Mouse (Mus musculus) intestine, embryonic 14.5 days (tissue): Measurements from ENCODE around the gene Wnk1. TPM values are rescaled to one million over a fixed set of nuclear protein-coding genes. Genes with fewer than 3 reads are reported as not detected.
A peak's percentile ranks its signal among the peaks of the same experiment; 100 is the strongest.

ENCODE experiments used
- ATAC-seq: fragments of 200-750 bp; cut with Nextera tagmentation; replicated peaks from 2 replicates; pipeline ENCODE4 v1.8.0; 2017; ENCODE audit warnings: low read depth, moderate number of reproducible peaks, moderate TSS enrichment, moderate library complexity; ENCODE audit not compliant: low FRiP score, low TSS enrichment
- DNase-seq: peaks from one replicate; pipeline ENCODE4 v3.0.0-alpha.2; 2018; ENCODE audit warnings: low spot score
- H3K27ac ChIP-seq: fragments of 300-500 bp; sonication (generic); 2 replicates; pipeline ENCODE4 v1.5.1; 2014; ENCODE audit warnings: low read depth, mild to moderate bottlenecking, control low read depth
- H3K27me3 ChIP-seq: fragments of 300-500 bp; sonication (generic); replicated peaks from 2 replicates; pipeline ENCODE4 v1.6.1; 2014; ENCODE audit warnings: low read length, control low read depth; ENCODE audit not compliant: control insufficient read depth, insufficient read depth
- H3K36me3 ChIP-seq: fragments of 300-500 bp; sonication (generic); 2 replicates; pipeline ENCODE4 v1.6.1; 2014; ENCODE audit warnings: low read length, control low read depth; ENCODE audit not compliant: control insufficient read depth, insufficient read depth
- H3K4me1 ChIP-seq: fragments of 300-500 bp; sonication (generic); replicated peaks from 2 replicates; pipeline ENCODE4 v1.6.1; 2014; ENCODE audit warnings: low read length, control low read depth, mixed read lengths; ENCODE audit not compliant: control insufficient read depth, insufficient read depth
- H3K4me2 ChIP-seq: fragments of 300-500 bp; sonication (generic); 2 replicates; pipeline ENCODE4 v1.6.1; 2014; ENCODE audit warnings: low read length
- H3K4me3 ChIP-seq: fragments of 300-500 bp; sonication (generic); 2 replicates; pipeline ENCODE4 v1.5.1; 2014; ENCODE audit warnings: low read depth, low read length, control low read depth, mixed read lengths
- H3K9ac ChIP-seq: fragments of 300-500 bp; sonication (generic); 2 replicates; pipeline ENCODE4 v1.6.1; 2014; ENCODE audit warnings: mild to moderate bottlenecking, low read length
- H3K9me3 ChIP-seq: fragments of 300-500 bp; sonication (generic); 2 replicates; pipeline ENCODE4 v1.6.1; 2016; ENCODE audit warnings: low read length, control low read depth; ENCODE audit not compliant: control insufficient read depth
- WGBS: fragments of 180-500 bp; shearing (Covaris S2); extraction: QIAGEN DNeasy Blood & Tissue Kit; methylation state at CpG from one replicate; pipeline ENCODE4 v1.1.7; 2014; 5-methylcytosine and 5-hydroxymethylcytosine counted together
- microRNA counts: library from miRNA; unstranded; fragments of <30 nt; microRNA quantifications from one replicate; lab custom pipeline; 2016
- microRNA-seq: library from miRNA; unstranded; fragments of <30 nt; microRNA quantifications from one replicate; pipeline ENCODE4, GENCODE M21; 2016
- polyA plus RNA-seq: library from polyadenylated mRNA; unstranded; fragments of >200 nt; fragmentation: Nextera tagmentation; extraction: Ambion mirVana; gene quantifications from 2 replicates; pipeline ENCODE4 v1.2.1, GENCODE M21; 2014

Gene Wnk1
- polyA plus RNA-seq, 1 experiment from 2014 or later: 59.9 TPM

GRCm38 (mm10) chr6:119903081-119903789 is 135.2 kb downstream of the Wnk1 start:
- Histone ChIP-seq H3K27me3 (no peaks in the 10 kb centered on the region), H3K36me3 (no peaks in the 10 kb centered on the region), H3K4me1 (peaks cover 6% of the 10 kb centered on the region; the same call in 1 of the 2 replicates), H3K9me3 (no peaks in the 10 kb centered on the region), H3K4me2 (peak overlapping the region; percentile 84), H3K27ac (peak overlapping the region; percentile 94; the same call in 1 of the 2 replicates), H3K4me3 (peak overlapping the region; percentile 92), H3K9ac (peak overlapping the region; percentile 95)
- DNase-seq (no peak), ATAC-seq (peak; percentile 3; the same call in 1 of the 2 replicates)
- WGBS: 17% methylated on average over 15 of the region's 15 CpGs

DNA sequence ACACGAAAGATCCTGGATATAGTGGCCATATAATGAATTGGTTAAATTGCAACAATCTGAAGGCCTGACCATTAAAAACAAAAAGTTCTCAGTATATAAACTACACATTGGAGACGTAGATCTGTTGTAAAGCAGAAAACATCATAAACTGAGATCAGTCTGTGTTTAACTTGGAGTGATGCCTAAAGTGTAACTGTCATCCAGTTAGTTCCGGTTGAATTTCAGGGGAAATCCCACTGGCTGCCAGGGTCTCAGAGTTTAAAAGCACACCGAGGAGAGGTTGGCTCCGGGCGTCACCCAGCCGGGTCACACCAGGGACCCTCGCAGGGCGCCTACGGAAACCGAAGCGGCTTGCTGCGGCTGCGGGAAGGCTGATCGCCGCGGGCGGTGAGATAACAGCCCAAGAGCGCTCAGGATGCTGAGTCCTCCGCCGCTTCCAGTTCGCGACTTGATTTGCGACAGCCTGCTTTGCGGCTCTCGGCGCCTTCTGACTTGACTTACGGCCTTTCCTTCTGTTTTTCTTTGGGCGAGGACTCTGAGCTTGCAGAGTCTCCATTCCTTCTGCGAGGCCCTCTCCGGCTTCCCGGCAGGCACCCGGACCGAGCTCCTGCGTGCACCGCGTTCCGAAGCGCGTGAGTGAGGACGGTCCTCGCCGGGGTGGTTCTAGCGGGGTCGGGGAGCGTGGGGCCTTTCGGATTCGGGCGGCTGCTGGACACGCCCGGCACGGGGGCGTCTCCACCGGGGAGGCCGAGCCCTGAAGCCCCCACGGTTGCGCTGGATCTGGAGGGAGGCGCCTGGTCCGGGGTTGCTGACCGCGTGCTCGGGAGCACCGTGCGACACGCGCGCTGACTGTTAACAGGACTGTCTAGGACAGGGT is 136.0 kb downstream of the Wnk1 start, which contains the start of gene Rad52:
Rad52 (plus strand) TSS at position 495 of the 877 bp plus-strand sequence.
- Histone ChIP-seq H3K9me3 (no peaks in the 10 kb centered on the region), H3K9ac (peak within 1 kb of the TSS; percentile 95), H3K4me1 (peaks cover 6% of the 10 kb centered on the region; the same call in 1 of the 2 replicates), H3K4me2 (peak within 1 kb of the TSS; percentile 84), H3K27me3 (no peaks in the 10 kb centered on the region), H3K4me3 (peak within 1 kb of the TSS; percentile 92), H3K27ac (peak within 1 kb of the TSS; percentile 94), H3K36me3 (no peaks in the 10 kb centered on the region)
- DNase-seq (peak; percentile 91), ATAC-seq (peak; percentile 86)
- 1% methylated on average over 67 of the region's 67 CpGs for WGBS

- H3K9ac ChIP-seq: no peak overlapping the region
- H3K9me3 ChIP-seq: no peaks in the 10 kb centered on the region
- WGBS: 78% methylated on average over 7 of the region's 7 CpGs
- no peaks in the 10 kb centered on the region for H3K27me3 ChIP-seq
- ATAC-seq (no peak), DNase-seq (no peak)
- H3K4me1 ChIP-seq: no peaks in the 10 kb centered on the region
- no peak overlapping the region for H3K4me2 ChIP-seq
- no peaks in the 10 kb centered on the region for H3K36me3 ChIP-seq
- H3K27ac ChIP-seq: no peak overlapping the region
- no peak overlapping the region for H3K4me3 ChIP-seq
These were observed 145.8 kb downstream of the Wnk1 start for GRCm38 (mm10) chr6:119892711-119893110.

- no peak overlapping the region for H3K4me3 ChIP-seq
- no peaks in the 10 kb centered on the region for H3K36me3 ChIP-seq
- ATAC-seq (no peak), DNase-seq (no peak)
- H3K4me2 ChIP-seq: no peak overlapping the region
- H3K4me1 ChIP-seq: no peaks in the 10 kb centered on the region
- H3K9ac ChIP-seq: no peak overlapping the region
- no peak overlapping the region for H3K27ac ChIP-seq
- H3K9me3 ChIP-seq: no peaks in the 10 kb centered on the region
- WGBS: 65% methylated on average over 7 of the region's 7 CpGs
- H3K27me3 ChIP-seq: no peaks in the 10 kb centered on the region
These were observed 155.3 kb downstream of the Wnk1 start for GRCm38 (mm10) chr6:119883151-119883550.

MicroRNAs encoded within 50 kb of the gene (microRNA counts, 519-probe panel; counts per million panel counts)
- microRNA mmu-miR-706 (lab: Ali Mortazavi, UCI): not detected

Small RNA genes lying within 50 kb of the gene (microRNA-seq; reads per million reads assigned to microRNA genes)
- not detected for gene Mir706

Other genes starting within 250 kb of the Wnk1 start
- gene Erc1, start 190.5 kb downstream of the Wnk1 start, polyA plus RNA-seq: 20.9 and 22.2 TPM in 2 replicates
- 22.6 and 25.1 TPM in 2 replicates for gene Rad52, start 136.0 kb downstream of the Wnk1 start, polyA plus RNA-seq
- not detected in 2 replicates for gene Ninj2, start 54.7 kb upstream of the Wnk1 start, polyA plus RNA-seq